Mouse (Mus musculus) embryonic facial prominence, embryonic 13.5 days (tissue): ENCODE measurements around the gene Cd3eap. TPM values are rescaled to one million over a fixed set of nuclear protein-coding genes. Genes with fewer than 3 reads are reported as not detected.

Experiments used
- ATAC-seq: fragments of 200-750 bp; cut with Nextera tagmentation; 2 replicates; pipeline ENCODE4 v1.8.0; 2017; ENCODE audit warnings: low read depth; ENCODE audit not compliant: insufficient number of reproducible peaks, insufficient read depth, low FRiP score, low TSS enrichment
- H3K27ac ChIP-seq: fragments of 300-500 bp; sonication (generic); 2 replicates; pipeline ENCODE4 v1.5.1; 2015; ENCODE audit warnings: moderate library complexity, mild to moderate bottlenecking, inconsistent platforms
- H3K27me3 ChIP-seq: fragments of 300-500 bp; sonication (generic); 2 replicates; pipeline ENCODE4 v1.6.1; 2015; ENCODE audit warnings: mild to moderate bottlenecking, inconsistent platforms
- H3K36me3 ChIP-seq: fragments of 300-500 bp; sonication (generic); 2 replicates; pipeline ENCODE4 v1.6.1; 2015; ENCODE audit warnings: mild to moderate bottlenecking, inconsistent platforms
- H3K4me1 ChIP-seq: fragments of 300-500 bp; sonication (generic); 2 replicates; pipeline ENCODE4 v1.6.1; 2015; ENCODE audit warnings: inconsistent platforms
- H3K4me2 ChIP-seq: fragments of 300-500 bp; sonication (generic); 2 replicates; pipeline ENCODE4 v1.6.1; 2015; ENCODE audit warnings: moderate library complexity, mild to moderate bottlenecking, inconsistent platforms
- H3K4me3 ChIP-seq: fragments of 300-500 bp; sonication (generic); 2 replicates; pipeline ENCODE4 v1.5.1; 2015; ENCODE audit warnings: mild to moderate bottlenecking, inconsistent platforms
- H3K9ac ChIP-seq: fragments of 300-500 bp; sonication (generic); 2 replicates; pipeline ENCODE4 v1.6.1; 2015; ENCODE audit warnings: mild to moderate bottlenecking, inconsistent platforms
- H3K9me3 ChIP-seq: fragments of 300-500 bp; sonication (generic); 2 replicates; pipeline ENCODE4 v1.6.1; 2016; ENCODE audit warnings: inconsistent platforms
- WGBS: fragments of 180-500 bp; shearing (Covaris S2); methylation state at CpG from one replicate; pipeline ENCODE4 v1.1.7; 2015; ENCODE audit warnings: mixed read lengths; 5-methylcytosine and 5-hydroxymethylcytosine counted together
- polyA plus RNA-seq: library from polyadenylated mRNA; unstranded; fragments of >200 nt; fragmentation: Nextera tagmentation; extraction: Ambion mirVana; gene quantifications from 2 replicates; pipeline ENCODE4 v1.2.1, GENCODE M21; 2015

Cd3eap gene
- 29.4 and 30.5 TPM in 2 replicates for polyA plus RNA-seq

GRCm38 (mm10) chr7:19359299-19359891 is at the start of gene Cd3eap, which contains the start of gene Ppp1r13l:
Gene Cd3eap, minus strand, starts transcription at chr7:19359483.
Gene Ppp1r13l, plus strand, starts transcription at chr7:19359749.
- Histone ChIP-seq H3K27ac (peak within 1 kb of the TSS; percentile 71), H3K4me1 (peaks cover 43% of the 10 kb centered on the region), H3K4me2 (peak within 1 kb of the TSS; percentile 98), H3K9me3 (no peaks in the 10 kb centered on the region), H3K27me3 (peaks cover 11% of the 10 kb centered on the region), H3K9ac (peak within 1 kb of the TSS; percentile 76), H3K4me3 (peak within 1 kb of the TSS; percentile 66), H3K36me3 (peaks cover 32% of the 10 kb centered on the region)
- ATAC-seq: peak; percentile 73
- 1% methylated on average over 30 of the region's 31 CpGs for WGBS

- H3K36me3 ChIP-seq: no peaks in the 10 kb centered on the region
- H3K4me3 ChIP-seq: peak overlapping the region; percentile 21
- peak overlapping the region; percentile 46 for H3K4me2 ChIP-seq
- WGBS: 2% methylated on average over 19 of the region's 19 CpGs
- no peak overlapping the region for H3K27ac ChIP-seq
- H3K4me1 ChIP-seq: peaks cover 15% of the 10 kb centered on the region
- no peaks in the 10 kb centered on the region for H3K9me3 ChIP-seq
- H3K27me3 ChIP-seq: peaks cover 63% of the 10 kb centered on the region
- ATAC-seq: no peak
- H3K9ac ChIP-seq: peak overlapping the region; percentile 52; the same call in 1 of the 2 replicates
Measured at GRCm38 (mm10) chr7:19405417-19405816, 46.1 kb upstream of the Cd3eap start.

GRCm38 (mm10) chr7:19404476-19404875 is 45.2 kb upstream of the Cd3eap start, which contains the start of gene Ckm:
Gene Ckm, plus strand, starts transcription at chr7:19404776.
- 52% methylated on average over 7 of the region's 7 CpGs for WGBS
- Histone ChIP-seq H3K27me3 (peaks cover 73% of the 10 kb centered on the region), H3K4me1 (peaks cover 15% of the 10 kb centered on the region)

GRCm38 (mm10) chr7:19403731-19404296 is 44.5 kb upstream of the Cd3eap start, which contains the start of gene Klc3:
Gene Klc3, minus strand, starts transcription at chr7:19404104.
- WGBS: under 1% methylated on average over 61 of the region's 62 CpGs
- no peak within 1 kb of the TSS for H3K27ac ChIP-seq
- H3K27me3 ChIP-seq: peaks cover 79% of the 10 kb centered on the region
- H3K9ac ChIP-seq: peak within 1 kb of the TSS; percentile 68
- H3K4me3 ChIP-seq: peak within 1 kb of the TSS; percentile 64
- H3K4me1 ChIP-seq: peaks cover 15% of the 10 kb centered on the region
- no peaks in the 10 kb centered on the region for H3K36me3 ChIP-seq
- peak within 1 kb of the TSS; percentile 98 for H3K4me2 ChIP-seq
- peak; percentile 11; the same call in 1 of the 2 replicates for ATAC-seq
- H3K9me3 ChIP-seq: no peaks in the 10 kb centered on the region

More at GRCm38 (mm10) chr7:19404476-19404875, 45.2 kb upstream of the Cd3eap start, which contains the start of gene Ckm:
- Histone ChIP-seq H3K9ac (peak within 1 kb of the TSS; percentile 68), H3K36me3 (no peaks in the 10 kb centered on the region), H3K4me3 (peak within 1 kb of the TSS; percentile 64), H3K27ac (no peak within 1 kb of the TSS), H3K4me2 (peak within 1 kb of the TSS; percentile 98), H3K9me3 (no peaks in the 10 kb centered on the region)
- ATAC-seq: no peak

GRCm38 (mm10) chr7:19402535-19403112 is 43.3 kb upstream of the Cd3eap start:
- no peaks in the 10 kb centered on the region for H3K9me3 ChIP-seq
- H3K4me2 ChIP-seq: no peak overlapping the region
- H3K27ac ChIP-seq: no peak overlapping the region
- H3K4me3 ChIP-seq: no peak overlapping the region
- no peak for ATAC-seq
- H3K9ac ChIP-seq: no peak overlapping the region
- H3K27me3 ChIP-seq: peaks cover 80% of the 10 kb centered on the region
- 83% methylated on average over 9 of the region's 9 CpGs for WGBS
- H3K4me1 ChIP-seq: peaks cover 15% of the 10 kb centered on the region
- H3K36me3 ChIP-seq: no peaks in the 10 kb centered on the region

GRCm38 (mm10) chr7:19400946-19401345 is 41.7 kb upstream of the Cd3eap start:
- no peak overlapping the region for H3K4me3 ChIP-seq
- no peaks in the 10 kb centered on the region for H3K9me3 ChIP-seq
- no peak overlapping the region for H3K27ac ChIP-seq
- 82% methylated on average over 4 of the region's 4 CpGs for WGBS
- H3K4me2 ChIP-seq: no peak overlapping the region
- 0 out of 2 replicates have a peak, but pooled peaks cover 2% of the 10 kb centered on the region for H3K36me3 ChIP-seq
- H3K4me1 ChIP-seq: peaks cover 15% of the 10 kb centered on the region
- H3K9ac ChIP-seq: no peak overlapping the region
- no peak for ATAC-seq
- peaks cover 71% of the 10 kb centered on the region for H3K27me3 ChIP-seq

- no peaks in the 10 kb centered on the region for H3K9me3 ChIP-seq
- peak overlapping the region; percentile 41 for H3K9ac ChIP-seq
- H3K4me2 ChIP-seq: peak overlapping the region; percentile 57
- peaks cover 59% of the 10 kb centered on the region for H3K27me3 ChIP-seq
- H3K27ac ChIP-seq: no peak overlapping the region; the same call in none of the 2 replicates
- peak overlapping the region; percentile 36 for H3K4me3 ChIP-seq
- peaks cover 15% of the 10 kb centered on the region for H3K36me3 ChIP-seq
- peak; percentile 33; the same call in 1 of the 2 replicates for ATAC-seq
- WGBS: 1% methylated on average over 27 of the region's 27 CpGs
- peaks cover 11% of the 10 kb centered on the region for H3K4me1 ChIP-seq
Measured at GRCm38 (mm10) chr7:19399496-19400280, 40.4 kb upstream of the Cd3eap start.

GRCm38 (mm10) chr7:19394484-19394883 is 35.2 kb upstream of the Cd3eap start:
- peaks cover 67% of the 10 kb centered on the region for H3K36me3 ChIP-seq
- no peaks in the 10 kb centered on the region for H3K9me3 ChIP-seq
- WGBS: 86% methylated on average over 8 of the region's 8 CpGs
- peaks cover 8% of the 10 kb centered on the region for H3K27me3 ChIP-seq
- no peak overlapping the region for H3K9ac ChIP-seq
- no peak overlapping the region for H3K4me3 ChIP-seq
- ATAC-seq: no peak
- H3K27ac ChIP-seq: no peak overlapping the region
- H3K4me1 ChIP-seq: no peaks in the 10 kb centered on the region
- no peak overlapping the region for H3K4me2 ChIP-seq

- no peaks in the 10 kb centered on the region; the same call in 1 of the 2 replicates for H3K4me1 ChIP-seq
- no peaks in the 10 kb centered on the region for H3K9me3 ChIP-seq
- H3K36me3 ChIP-seq: peaks cover 100% of the 10 kb centered on the region
- H3K9ac ChIP-seq: no peak overlapping the region
- no peak overlapping the region for H3K27ac ChIP-seq
- 74% methylated on average over 10 of the region's 10 CpGs for WGBS
- no peak for ATAC-seq
- no peaks in the 10 kb centered on the region for H3K27me3 ChIP-seq
- no peak overlapping the region for H3K4me3 ChIP-seq
- H3K4me2 ChIP-seq: no peak overlapping the region
Measured at GRCm38 (mm10) chr7:19388699-19389413, 29.6 kb upstream of the Cd3eap start.

GRCm38 (mm10) chr7:19383708-19384107 is 24.4 kb upstream of the Cd3eap start:
- ATAC-seq: no peak
- 68% methylated on average over 9 of the region's 9 CpGs for WGBS
- H3K9ac ChIP-seq: peak overlapping the region; percentile 94; the same call in 1 of the 2 replicates
- H3K27ac ChIP-seq: no peak overlapping the region
- no peaks in the 10 kb centered on the region for H3K27me3 ChIP-seq
- H3K4me1 ChIP-seq: peaks cover 15% of the 10 kb centered on the region
- H3K9me3 ChIP-seq: no peaks in the 10 kb centered on the region
- peak overlapping the region; percentile 87; the same call in 1 of the 2 replicates for H3K4me2 ChIP-seq
- no peak overlapping the region; the same call in 1 of the 2 replicates for H3K4me3 ChIP-seq
- H3K36me3 ChIP-seq: peaks cover 51% of the 10 kb centered on the region
